Mouse (Mus musculus) left cerebral cortex, adult 8-10 months (tissue): ENCODE measurements around the gene Uevld. TPM values are rescaled to one million over a fixed set of nuclear protein-coding genes. Genes with fewer than 3 reads are reported as not detected.

ENCODE experiments used
- total RNA-seq, 4 experiments: library from RNA; stranded (reverse); gene quantifications; 2 replicates each; pipeline ENCODE4 v1.2.4; 2022

Uevld gene
- total RNA-seq, 4 experiments from 2014 or later: 11.0 to 20.4 (median 19.1) TPM

Other genes with a start within 250 kb of the Uevld start
- 1 to 10 TPM; 7.4 to 9.9 (median 8.8) TPM for gene Saal1, start 247.8 kb downstream of the Uevld start, total RNA-seq
- gene Saa3, start 242.8 kb downstream of the Uevld start, total RNA-seq: under 1 TPM in 1 of 4 experiments, not detected in 3; 0.40 TPM
- not detected for gene Saa4, start 225.9 kb downstream of the Uevld start, total RNA-seq
- gene Saa1, start 215.5 kb downstream of the Uevld start, total RNA-seq: not detected
- not detected for gene Saa2, start 206.7 kb downstream of the Uevld start, total RNA-seq
- 10 to 100 TPM; 13.8 to 19.3 (median 16.5) TPM for gene Hps5, start 162.5 kb downstream of the Uevld start, total RNA-seq
- 10 to 100 TPM; 35.7 to 41.7 (median 37.8) TPM for gene Gtf2h1, start 162.4 kb downstream of the Uevld start, total RNA-seq
- 100 to 1,000 TPM; 313 to 352 (median 334) TPM for gene Ldha, start 117.1 kb downstream of the Uevld start, total RNA-seq
- gene Ldhc, start 97.3 kb downstream of the Uevld start, total RNA-seq: not detected
- gene Tsg101, start 38.6 kb downstream of the Uevld start, total RNA-seq: 10 to 100 TPM; 68.8 to 80.3 (median 76.1) TPM
- not detected for gene Gm9999, start 25.1 kb upstream of the Uevld start, total RNA-seq
- gene Spty2d1, start 49.9 kb upstream of the Uevld start, total RNA-seq: 10 to 100 TPM; 14.0 to 16.1 (median 15.1) TPM
- gene Tmem86a, start 92.1 kb upstream of the Uevld start, total RNA-seq: 10 to 100 TPM; 18.5 to 19.6 (median 19.0) TPM
- 100 to 1,000 TPM; 190 to 224 (median 202) TPM for gene Ptpn5, start 175.2 kb upstream of the Uevld start, total RNA-seq
- not detected for gene Mrgpra6, start 246.4 kb upstream of the Uevld start, total RNA-seq